Mouse (Mus musculus) spleen, adult 2 months (tissue): ENCODE data around the gene Meis2.

Experiments
- CTCF ChIP-seq: fragments of 200-500 bp; IDR thresholded peaks from 2 replicates; pipeline ENCODE4 v1.5.1; 2011; ENCODE audit warnings: mild to moderate bottlenecking, inconsistent platforms; ENCODE audit not compliant: insufficient read depth, insufficient read length, insufficient replicate concordance; ENCODE audit errors: extremely low read depth
- POLR2A ChIP-seq: fragments of 200-500 bp; IDR thresholded peaks from 2 replicates; pipeline ENCODE4 v1.6.1; 2011; ENCODE audit warnings: low read depth, low read length, inconsistent platforms

- TF ChIP-seq CTCF: no peak
- no peak for TF ChIP-seq POLR2A
These were observed 100.7 kb downstream of the Meis2 start for GRCm38 (mm10) chr2:115964911-115965310.
